Mouse (Mus musculus) urinary bladder, postnatal 25 days (tissue): Measurements from ENCODE around the gene Coasy.

Source experiments
- DNase-seq: peaks from one replicate; pipeline ENCODE4 v3.0.0; 2022; ENCODE audit warnings: low spot score

The Coasy gene

GRCm38 (mm10) chr11:101134217-101134865, 52.0 kb downstream of the Coasy start:
- no peak for DNase-seq
